Mouse (Mus musculus) bone marrow macrophage, adult 2 months (primary cell): Measurements from ENCODE around the gene Caly.

Experiments
- CTCF ChIP-seq: IDR thresholded peaks from 2 replicates; pipeline ENCODE4 v1.5.1; 2012; ENCODE audit warnings: low read depth, mild to moderate bottlenecking, low read length, moderate library complexity
- POLR2A ChIP-seq: IDR thresholded peaks from 2 replicates; pipeline ENCODE4 v1.6.1; 2012; ENCODE audit warnings: mild to moderate bottlenecking, low read depth, low read length, borderline replicate concordance

DNA sequence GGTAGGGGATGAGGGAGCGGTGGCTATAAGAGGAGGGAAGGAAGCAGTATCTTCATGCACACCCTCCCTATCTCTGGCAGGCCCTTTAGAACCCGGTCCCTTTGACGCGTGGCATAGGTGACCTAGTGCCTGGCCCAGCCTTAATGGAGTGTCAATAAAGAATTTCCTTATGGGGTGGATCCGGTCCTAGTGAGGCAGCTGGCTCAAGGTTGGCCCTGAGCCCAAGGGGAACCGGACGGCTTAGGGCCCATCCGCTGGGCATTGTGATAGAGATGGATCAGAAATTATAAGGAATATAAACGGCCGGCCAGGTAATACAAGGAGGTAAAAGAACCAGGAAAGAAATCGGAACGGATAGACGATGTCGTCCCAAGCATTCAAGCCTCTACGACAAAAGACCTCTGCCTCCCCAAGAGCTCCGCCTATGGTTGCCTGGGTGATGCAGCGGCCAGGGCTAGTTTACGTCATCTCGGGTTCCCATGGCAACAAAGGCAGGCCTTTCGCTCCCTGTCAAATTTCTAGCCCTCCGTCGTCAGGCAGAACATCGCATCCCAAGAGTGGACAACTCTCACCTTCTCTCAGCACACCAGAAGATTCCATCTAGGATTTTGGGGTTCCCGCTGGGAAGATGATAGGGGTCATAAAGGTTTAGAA is 1.7 kb downstream of the Caly start:
- TF ChIP-seq CTCF, result no peak
- no peak for TF ChIP-seq POLR2A
